Mouse (Mus musculus) intestine, embryonic 16.5 days (tissue): ENCODE results near the gene Pcsk6. TPM values are rescaled to one million over a fixed set of nuclear protein-coding genes. Genes with fewer than 3 reads are reported as not detected.
"Not testable (repeated sequence)": the region's sequence is repeated elsewhere in the genome, so short reads cannot be mapped to it uniquely, and the experiment has no call there.

Source experiments
- ATAC-seq: fragments of 200-750 bp; cut with Nextera tagmentation; 2 replicates; pipeline ENCODE4 v1.8.0; 2017; ENCODE audit warnings: moderate TSS enrichment, moderate library complexity
- H3K27ac ChIP-seq: fragments of 300-500 bp; sonication (generic); 2 replicates; pipeline ENCODE4 v1.5.1; 2014; ENCODE audit warnings: mild to moderate bottlenecking, low read length
- H3K27me3 ChIP-seq: fragments of 300-500 bp; sonication (generic); replicated peaks from 2 replicates; pipeline ENCODE4 v1.6.1; 2014; ENCODE audit warnings: low read length, control low read depth, mixed read lengths; ENCODE audit not compliant: control insufficient read depth, insufficient read depth
- H3K36me3 ChIP-seq: fragments of 300-500 bp; sonication (generic); 2 replicates; pipeline ENCODE4 v1.6.1; 2014; ENCODE audit warnings: low read length, control low read depth; ENCODE audit not compliant: control insufficient read depth, insufficient read depth
- H3K4me1 ChIP-seq: fragments of 300-500 bp; sonication (generic); 2 replicates; pipeline ENCODE4 v1.6.1; 2014; ENCODE audit warnings: low read length, control low read depth, mixed read lengths; ENCODE audit not compliant: control insufficient read depth, insufficient read depth
- H3K4me2 ChIP-seq: fragments of 300-500 bp; sonication (generic); 2 replicates; pipeline ENCODE4 v1.6.1; 2014; ENCODE audit warnings: low read depth, low read length, control low read depth
- H3K4me3 ChIP-seq: fragments of 300-500 bp; sonication (generic); 2 replicates; pipeline ENCODE4 v1.5.1; 2014; ENCODE audit warnings: mild to moderate bottlenecking, low read length
- H3K9ac ChIP-seq: fragments of 300-500 bp; sonication (generic); 2 replicates; pipeline ENCODE4 v1.6.1; 2014; ENCODE audit warnings: low read depth, low read length
- H3K9me3 ChIP-seq: fragments of 300-500 bp; sonication (generic); 2 replicates; pipeline ENCODE4 v1.6.1; 2016; ENCODE audit warnings: low read length, control low read depth; ENCODE audit not compliant: control insufficient read depth
- WGBS: fragments of 180-500 bp; shearing (Covaris S2); extraction: QIAGEN DNeasy Blood & Tissue Kit; methylation state at CpG from one replicate; pipeline ENCODE4 v1.1.7; 2014; 5-methylcytosine and 5-hydroxymethylcytosine counted together
- polyA plus RNA-seq: library from polyadenylated mRNA; unstranded; fragments of >200 nt; fragmentation: Nextera tagmentation; extraction: Ambion mirVana; gene quantifications from 2 replicates; pipeline ENCODE4 v1.2.1, GENCODE M21; 2015

Pcsk6 gene
- polyA plus RNA-seq, 1 experiment from 2014 or later, result 2.3 TPM

DNA sequence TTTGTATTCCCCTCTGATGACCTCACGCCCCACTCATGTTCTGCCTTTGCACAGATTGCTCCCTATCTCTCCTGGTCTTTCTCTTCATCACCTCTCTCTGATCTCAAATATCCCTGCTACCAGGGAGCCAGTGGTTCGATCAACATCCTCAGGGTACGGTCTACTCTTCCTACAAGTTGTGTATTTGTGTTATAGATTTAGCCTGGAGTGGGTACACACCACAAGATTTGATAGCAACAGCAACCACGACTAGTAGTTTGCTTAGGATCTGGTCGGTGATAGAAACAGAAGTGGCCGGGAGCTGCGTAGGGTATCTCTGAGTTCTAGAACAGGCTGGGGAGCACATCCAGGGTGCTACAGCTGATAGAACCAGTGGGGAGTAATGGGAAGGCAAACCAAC is 54.3 kb downstream of the Pcsk6 start:
- Histone ChIP-seq H3K4me3 (no peak overlapping the region), H3K9ac (no peak overlapping the region), H3K27ac (no peak overlapping the region), H3K9me3 (no peaks in the 10 kb centered on the region), H3K4me1 (no peaks in the 10 kb centered on the region), H3K27me3 (no peaks in the 10 kb centered on the region), H3K4me2 (no peak overlapping the region), H3K36me3 (no peaks in the 10 kb centered on the region)
- WGBS, result 89% methylated on average over 7 of the region's 7 CpGs
- ATAC-seq, result no peak

GRCm38 (mm10) chr7:65916566-65916965 is 55.0 kb downstream of the Pcsk6 start:
- no peaks in the 10 kb centered on the region for H3K4me1 ChIP-seq
- WGBS, result 80% methylated on average over 8 of the region's 8 CpGs
- no peak for ATAC-seq
- H3K27me3 ChIP-seq, result no peaks in the 10 kb centered on the region
- H3K36me3 ChIP-seq, result no peaks in the 10 kb centered on the region
- no peak overlapping the region for H3K9ac ChIP-seq
- H3K4me3 ChIP-seq, result no peak overlapping the region
- no peak overlapping the region for H3K27ac ChIP-seq
- no peak overlapping the region for H3K4me2 ChIP-seq
- H3K9me3 ChIP-seq, result no peaks in the 10 kb centered on the region

DNA sequence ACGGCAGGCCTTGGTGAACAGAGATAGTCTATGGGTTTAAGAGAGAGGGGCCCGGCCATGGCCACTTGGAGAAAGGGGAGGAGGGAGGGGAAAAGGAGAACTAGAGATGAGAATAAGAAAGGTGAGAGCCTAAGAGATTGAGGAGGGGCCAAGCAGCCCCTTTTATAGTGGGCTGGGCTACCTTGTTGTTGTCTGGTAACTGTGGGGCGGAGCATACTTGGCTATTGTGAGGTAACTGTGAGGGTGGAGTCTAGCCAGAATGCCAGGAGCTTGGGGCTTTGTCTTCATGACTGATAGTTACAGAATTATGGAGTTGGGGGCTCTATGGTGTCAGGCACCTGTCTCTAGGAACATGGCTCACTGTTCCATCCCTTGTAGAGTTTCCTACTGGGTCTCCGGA is 56.9 kb downstream of the Pcsk6 start:
- Histone ChIP-seq H3K4me2 (no peak overlapping the region), H3K4me1 (no peaks in the 10 kb centered on the region), H3K27ac (no peak overlapping the region), H3K27me3 (no peaks in the 10 kb centered on the region), H3K36me3 (no peaks in the 10 kb centered on the region), H3K9ac (no peak overlapping the region), H3K9me3 (peaks cover 3% of the 10 kb centered on the region; the same call in 1 of the 2 replicates), H3K4me3 (no peak overlapping the region)
- no peak for ATAC-seq
- 93% methylated on average over 4 of the region's 4 CpGs for WGBS

DNA sequence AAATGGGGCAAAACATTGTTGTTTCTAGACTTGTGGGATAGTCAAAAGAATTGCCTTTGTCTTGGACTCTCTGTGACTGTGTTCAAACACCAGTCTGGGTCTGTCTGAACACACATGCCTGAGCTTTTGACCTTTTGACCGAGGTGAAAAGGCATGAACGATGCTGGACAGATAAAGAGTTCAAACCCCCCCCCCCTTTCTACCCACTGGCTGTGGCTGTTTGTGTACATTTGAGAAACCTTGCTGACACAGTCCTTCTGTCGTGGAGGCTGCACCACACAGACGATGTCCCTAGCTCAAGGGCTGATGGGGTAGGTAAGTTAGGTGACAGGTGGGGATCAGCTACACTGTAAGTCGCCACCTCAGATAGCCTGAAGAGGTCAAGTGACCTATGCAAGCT is 67.9 kb downstream of the Pcsk6 start:
- Histone ChIP-seq H3K9me3 (no peaks in the 10 kb centered on the region), H3K36me3 (no peaks in the 10 kb centered on the region), H3K4me2 (no peak overlapping the region), H3K4me3 (no peak overlapping the region), H3K27me3 (no peaks in the 10 kb centered on the region), H3K4me1 (peaks cover 6% of the 10 kb centered on the region; the same call in 1 of the 2 replicates), H3K27ac (no peak overlapping the region), H3K9ac (no peak overlapping the region)
- 19% methylated on average over 5 of the region's 5 CpGs for WGBS
- ATAC-seq, result peak; percentile 17; the same call in 1 of the 2 replicates

- Histone ChIP-seq H3K36me3 (no peaks in the 10 kb centered on the region), H3K9me3 (no peaks in the 10 kb centered on the region), H3K27me3 (no peaks in the 10 kb centered on the region), H3K4me1 (peaks cover 9% of the 10 kb centered on the region; the same call in 1 of the 2 replicates), H3K27ac (no peak overlapping the region), H3K4me3 (no peak overlapping the region), H3K4me2 (no peak overlapping the region), H3K9ac (no peak overlapping the region)
- ATAC-seq, result peak; percentile 44; the same call in 1 of the 2 replicates
- 48% methylated on average over 11 of the region's 11 CpGs for WGBS
Observed at GRCm38 (mm10) chr7:65930478-65930877, 68.9 kb downstream of the Pcsk6 start.

DNA sequence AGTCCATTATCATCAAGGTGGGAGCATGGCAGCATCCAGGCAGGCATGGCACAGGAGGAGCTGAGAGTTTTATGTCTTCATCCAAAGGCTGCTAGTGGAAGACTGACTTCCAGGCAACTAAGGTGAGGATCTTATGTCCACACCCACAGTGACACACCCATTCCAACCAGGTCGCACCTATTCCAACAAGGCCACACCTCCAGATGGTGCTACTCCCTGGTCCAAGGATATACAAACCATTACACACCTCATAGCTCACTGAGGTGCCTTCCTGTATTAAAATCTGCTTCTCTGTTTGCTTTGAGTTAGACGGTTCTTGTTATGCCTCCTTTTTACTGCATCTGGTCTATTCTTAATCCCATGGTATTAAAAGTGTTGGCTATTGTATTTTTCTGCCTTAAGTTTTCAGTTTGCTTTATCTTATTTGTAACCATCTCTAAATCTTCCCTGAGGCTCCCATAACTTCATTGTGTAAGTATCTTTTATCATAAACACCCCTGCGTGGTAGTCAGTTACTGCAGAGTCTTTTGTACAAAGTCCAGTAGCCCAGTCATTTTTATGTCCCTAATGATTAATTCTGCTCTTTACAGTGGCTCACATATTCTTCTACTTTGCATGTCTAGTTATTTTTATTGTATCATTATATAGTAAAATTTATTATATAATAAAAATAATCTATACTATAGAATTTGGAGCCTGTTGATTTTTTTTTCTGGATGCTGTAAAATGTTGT is 72.9 kb downstream of the Pcsk6 start:
- H3K27ac ChIP-seq, H3K36me3 ChIP-seq, H3K27me3 ChIP-seq, H3K4me2 ChIP-seq, H3K9ac ChIP-seq, H3K9me3 ChIP-seq, H3K4me3 ChIP-seq, H3K4me1 ChIP-seq: not testable (repeated sequence)
- ATAC-seq, result peak; percentile 81
- WGBS, result 51% methylated on average over 3 of the region's 3 CpGs

- WGBS, result 24% methylated on average over 1 of the region's 1 CpGs
- Histone ChIP-seq H3K4me1 (peaks cover 3% of the 10 kb centered on the region; the same call in 1 of the 2 replicates), H3K9ac (no peak overlapping the region), H3K36me3 (no peaks in the 10 kb centered on the region), H3K27me3 (no peaks in the 10 kb centered on the region), H3K27ac (peak overlapping the region; percentile 31; the same call in 1 of the 2 replicates), H3K9me3 (no peaks in the 10 kb centered on the region), H3K4me2 (no peak overlapping the region), H3K4me3 (no peak overlapping the region)
- no peak for ATAC-seq
Observed at GRCm38 (mm10) chr7:65935211-65935610, 73.7 kb downstream of the Pcsk6 start.

DNA sequence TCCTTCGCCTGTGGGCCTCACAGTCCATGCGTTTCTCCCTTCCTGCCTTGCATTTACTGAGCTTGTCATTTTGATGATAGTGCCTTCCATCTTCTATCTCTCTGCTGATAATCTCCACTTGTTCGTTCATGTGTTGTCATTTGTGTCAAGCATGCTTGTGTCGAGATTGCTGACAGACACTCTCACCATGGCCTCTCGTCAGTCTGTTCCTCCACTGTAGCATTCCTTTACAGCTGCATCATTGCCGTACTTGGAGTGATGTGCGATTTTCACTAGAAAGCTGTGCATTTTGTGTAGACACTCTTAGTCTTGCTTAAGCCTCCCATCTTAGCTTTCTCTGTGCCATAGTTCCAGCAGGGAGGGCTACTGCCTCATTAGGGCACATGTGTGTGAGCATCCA is 79.5 kb downstream of the Pcsk6 start:
- 64% methylated on average over 7 of the region's 7 CpGs for WGBS
- Histone ChIP-seq H3K4me1 (no peaks in the 10 kb centered on the region), H3K4me3 (no peak overlapping the region), H3K27ac (no peak overlapping the region), H3K9me3 (no peaks in the 10 kb centered on the region), H3K4me2 (no peak overlapping the region), H3K36me3 (no peaks in the 10 kb centered on the region), H3K27me3 (no peaks in the 10 kb centered on the region), H3K9ac (no peak overlapping the region)
- ATAC-seq, result no peak

- peak; percentile 92 for ATAC-seq
- Histone ChIP-seq H3K36me3 (no peaks in the 10 kb centered on the region), H3K27ac (peak overlapping the region; percentile 29; the same call in 1 of the 2 replicates), H3K4me2 (no peak overlapping the region), H3K9me3 (no peaks in the 10 kb centered on the region), H3K4me3 (no peak overlapping the region), H3K4me1 (no peaks in the 10 kb centered on the region), H3K9ac (no peak overlapping the region), H3K27me3 (no peaks in the 10 kb centered on the region)
- WGBS, result 51% methylated on average over 8 of the region's 8 CpGs
Observed at GRCm38 (mm10) chr7:65945342-65945993, 83.9 kb downstream of the Pcsk6 start.
